Mouse (Mus musculus) liver, embryonic 11.5 days (tissue): ENCODE results near the gene Smad3. TPM values are rescaled to one million over a fixed set of nuclear protein-coding genes. Genes with fewer than 3 reads are reported as not detected.

Experiments used
- ATAC-seq: fragments of 200-750 bp; cut with Nextera tagmentation; replicated peaks from 2 replicates; pipeline ENCODE4 v1.8.0; 2017; ENCODE audit warnings: moderate number of reproducible peaks, mild to moderate bottlenecking, moderate TSS enrichment, moderate library complexity; ENCODE audit not compliant: low FRiP score
- DNase-seq: peaks from one replicate; pipeline ENCODE4 v3.0.0-alpha.2; 2017; ENCODE audit warnings: low spot score
- H3K27ac ChIP-seq: fragments of 300-500 bp; sonication (generic); 2 replicates; pipeline ENCODE4 v1.5.1; 2014; ENCODE audit warnings: mild to moderate bottlenecking, low read depth, low read length, control low read depth
- H3K27me3 ChIP-seq: fragments of 300-500 bp; sonication (generic); replicated peaks from 2 replicates; pipeline ENCODE4 v1.6.1; 2014; ENCODE audit warnings: low read length, mixed read lengths; ENCODE audit not compliant: control insufficient read depth, insufficient read depth
- H3K36me3 ChIP-seq: fragments of 300-500 bp; sonication (generic); 2 replicates; pipeline ENCODE4 v1.6.1; 2014; ENCODE audit warnings: mild to moderate bottlenecking, low read length, moderate library complexity, mixed read lengths; ENCODE audit not compliant: control insufficient read depth, insufficient read depth
- H3K4me1 ChIP-seq: fragments of 300-500 bp; sonication (generic); replicated peaks from 2 replicates; pipeline ENCODE4 v1.6.1; 2014; ENCODE audit warnings: low read length, mixed read lengths; ENCODE audit not compliant: control insufficient read depth, insufficient read depth
- H3K4me2 ChIP-seq: fragments of 300-500 bp; sonication (generic); 2 replicates; pipeline ENCODE4 v1.6.1; 2014; ENCODE audit warnings: mild to moderate bottlenecking, control low read depth, moderate library complexity
- H3K4me3 ChIP-seq: fragments of 300-500 bp; sonication (generic); 2 replicates; pipeline ENCODE4 v1.5.1; 2014; ENCODE audit warnings: low read depth, low read length, control low read depth
- H3K9ac ChIP-seq: fragments of 300-500 bp; sonication (generic); 2 replicates; pipeline ENCODE4 v1.6.1; 2014; ENCODE audit warnings: low read depth, low read length, control low read depth
- H3K9me3 ChIP-seq: fragments of 300-500 bp; sonication (generic); 2 replicates; pipeline ENCODE4 v1.6.1; 2016; ENCODE audit warnings: low read length, inconsistent platforms, mixed read lengths; ENCODE audit not compliant: control insufficient read depth
- WGBS: fragments of 180-500 bp; shearing (Covaris S2); extraction: QIAGEN DNeasy Blood & Tissue Kit; methylation state at CpG from one replicate; pipeline ENCODE4 v1.1.7; 2014; 5-methylcytosine and 5-hydroxymethylcytosine counted together
- polyA plus RNA-seq: library from polyadenylated mRNA; unstranded; fragments of >200 nt; fragmentation: Nextera tagmentation; extraction: Ambion mirVana; gene quantifications from 2 replicates; pipeline ENCODE4 v1.2.1, GENCODE M21; 2014

Gene Smad3
- polyA plus RNA-seq, 1 experiment from 2014 or later, result 7.3 TPM

- 77% methylated on average over 8 of the region's 8 CpGs for WGBS
These were observed 112.7 kb downstream of the Smad3 start for GRCm38 (mm10) chr9:63645084-63645483.

GRCm38 (mm10) chr9:63644011-63644410, 113.8 kb downstream of the Smad3 start:
- Histone ChIP-seq H3K4me3 (no peak overlapping the region), H3K9ac (no peak overlapping the region), H3K9me3 (no peaks in the 10 kb centered on the region), H3K36me3 (peaks cover 12% of the 10 kb centered on the region), H3K27ac (no peak overlapping the region), H3K27me3 (no peaks in the 10 kb centered on the region), H3K4me1 (no peaks in the 10 kb centered on the region), H3K4me2 (no peak overlapping the region)
- ATAC-seq, result no peak
- DNase-seq, result no peak
- 96% methylated on average over 6 of the region's 6 CpGs for WGBS

More at GRCm38 (mm10) chr9:63645084-63645483, 112.7 kb downstream of the Smad3 start:
- Histone ChIP-seq H3K4me1 (no peaks in the 10 kb centered on the region), H3K9me3 (no peaks in the 10 kb centered on the region), H3K9ac (no peak overlapping the region), H3K36me3 (peaks cover 15% of the 10 kb centered on the region), H3K27me3 (no peaks in the 10 kb centered on the region), H3K27ac (no peak overlapping the region), H3K4me2 (no peak overlapping the region), H3K4me3 (no peak overlapping the region)
- DNase-seq (no peak), ATAC-seq (no peak)

- peaks cover 10% of the 10 kb centered on the region for H3K36me3 ChIP-seq
- H3K27ac ChIP-seq, result no peak overlapping the region
- no peak overlapping the region for H3K4me3 ChIP-seq
- no peak overlapping the region for H3K9ac ChIP-seq
- DNase-seq (no peak), ATAC-seq (no peak)
- no peak overlapping the region for H3K4me2 ChIP-seq
- H3K9me3 ChIP-seq, result no peaks in the 10 kb centered on the region
- 90% methylated on average over 4 of the region's 4 CpGs for WGBS
- no peaks in the 10 kb centered on the region for H3K4me1 ChIP-seq
- H3K27me3 ChIP-seq, result no peaks in the 10 kb centered on the region
These were observed 115.7 kb downstream of the Smad3 start for GRCm38 (mm10) chr9:63641983-63642646.

GRCm38 (mm10) chr9:63636113-63636512, 121.7 kb downstream of the Smad3 start:
- no peak overlapping the region for H3K4me3 ChIP-seq
- DNase-seq, result no peak
- ATAC-seq, result no peak
- H3K9me3 ChIP-seq, result no peaks in the 10 kb centered on the region
- H3K4me2 ChIP-seq, result no peak overlapping the region
- no peaks in the 10 kb centered on the region for H3K4me1 ChIP-seq
- no peak overlapping the region for H3K9ac ChIP-seq
- H3K27ac ChIP-seq, result no peak overlapping the region
- peaks cover 7% of the 10 kb centered on the region; the same call in 1 of the 2 replicates for H3K36me3 ChIP-seq
- 80% methylated on average over 7 of the region's 7 CpGs for WGBS
- no peaks in the 10 kb centered on the region for H3K27me3 ChIP-seq

- ATAC-seq, result no peak
- Histone ChIP-seq H3K4me1 (no peaks in the 10 kb centered on the region), H3K9ac (no peak overlapping the region), H3K27me3 (no peaks in the 10 kb centered on the region), H3K27ac (no peak overlapping the region), H3K9me3 (no peaks in the 10 kb centered on the region), H3K4me3 (no peak overlapping the region), H3K36me3 (peaks cover 7% of the 10 kb centered on the region; the same call in 1 of the 2 replicates), H3K4me2 (no peak overlapping the region)
- WGBS, result 82% methylated on average over 7 of the region's 7 CpGs
- DNase-seq, result no peak
These were observed 124.5 kb downstream of the Smad3 start for GRCm38 (mm10) chr9:63633334-63633733.

- Histone ChIP-seq H3K4me3 (no peak overlapping the region), H3K36me3 (peaks cover 7% of the 10 kb centered on the region; the same call in 1 of the 2 replicates), H3K27ac (no peak overlapping the region), H3K9me3 (no peaks in the 10 kb centered on the region), H3K4me1 (no peaks in the 10 kb centered on the region), H3K9ac (no peak overlapping the region), H3K4me2 (no peak overlapping the region), H3K27me3 (no peaks in the 10 kb centered on the region)
- no peak for ATAC-seq
- no peak for DNase-seq
- WGBS, result 84% methylated on average over 11 of the region's 11 CpGs
These were observed 124.9 kb downstream of the Smad3 start for GRCm38 (mm10) chr9:63632924-63633323.

- no peak overlapping the region for H3K4me2 ChIP-seq
- no peaks in the 10 kb centered on the region for H3K9me3 ChIP-seq
- H3K27me3 ChIP-seq, result no peaks in the 10 kb centered on the region
- H3K9ac ChIP-seq, result no peak overlapping the region
- ATAC-seq (no peak), DNase-seq (no peak)
- H3K4me1 ChIP-seq, result no peaks in the 10 kb centered on the region
- H3K4me3 ChIP-seq, result no peak overlapping the region
- WGBS, result 91% methylated on average over 4 of the region's 4 CpGs
- H3K27ac ChIP-seq, result no peak overlapping the region
- peaks cover 7% of the 10 kb centered on the region; the same call in 1 of the 2 replicates for H3K36me3 ChIP-seq
These were observed 125.7 kb downstream of the Smad3 start for GRCm38 (mm10) chr9:63632045-63632444.

GRCm38 (mm10) chr9:63625090-63625756, 132.6 kb downstream of the Smad3 start:
- Histone ChIP-seq H3K9me3 (no peaks in the 10 kb centered on the region), H3K27ac (no peak overlapping the region), H3K36me3 (peaks cover 5% of the 10 kb centered on the region; the same call in 1 of the 2 replicates), H3K9ac (no peak overlapping the region), H3K27me3 (no peaks in the 10 kb centered on the region), H3K4me2 (no peak overlapping the region), H3K4me3 (no peak overlapping the region), H3K4me1 (no peaks in the 10 kb centered on the region)
- DNase-seq (no peak), ATAC-seq (no peak)
- WGBS, result 89% methylated on average over 9 of the region's 9 CpGs
